Mouse (Mus musculus) MEL (cell line): ENCODE data around the gene Polr2e. TPM values are rescaled to one million over a fixed set of nuclear protein-coding genes. Genes with fewer than 3 reads are reported as not detected.

ENCODE experiments used
- DNase-seq: peaks from one replicate; pipeline ENCODE4 v3.0.0; 2011; ENCODE audit warnings: low read depth, low spot score
- H3K27ac ChIP-seq: 2 replicates; pipeline ENCODE4 v1.5.1; 2012; ENCODE audit warnings: low read depth, mild to moderate bottlenecking, control low read depth, low read length, moderate library complexity; ENCODE audit not compliant: control insufficient read depth
- H3K27me3 ChIP-seq, 2 experiments: fragments of 150-350 bp in 1 of 2; sonication (generic) in 1 of 2; 2 replicates each; pipeline ENCODE4 v1.6.1; 2012; ENCODE audit warnings: low read length in 2 of 2, mild to moderate bottlenecking in 2 of 2, improper control_type of control experiment in 1 of 2, moderate library complexity in 1 of 2; ENCODE audit not compliant: insufficient read depth in 2 of 2, control insufficient read depth in 1 of 2
- H3K36me3 ChIP-seq, 2 experiments: 2 replicates each; pipeline ENCODE4 v1.6.1; 2012 to 2014; ENCODE audit warnings: low read length in 2 of 2, improper control_type of control experiment in 1 of 2, inconsistent platforms in 1 of 2, mild to moderate bottlenecking in 1 of 2; ENCODE audit not compliant: insufficient read depth in 2 of 2, control insufficient read depth in 1 of 2
- H3K4me1 ChIP-seq, 2 experiments: fragments of 150-350 bp in 1 of 2; sonication (generic) in 1 of 2; 2 replicates each; pipeline ENCODE4 v1.6.1; 2012; ENCODE audit warnings: low read length in 2 of 2, improper control_type of control experiment in 1 of 2, mild to moderate bottlenecking in 1 of 2; ENCODE audit not compliant: insufficient read depth in 2 of 2, control insufficient read depth in 1 of 2
- H3K4me3 ChIP-seq, 2 experiments: fragments of 150-350 bp in 1 of 2; sonication (generic) in 1 of 2; 2 replicates each; pipeline ENCODE4 v1.5.1; 2012; ENCODE audit warnings: low read depth in 2 of 2, low read length in 2 of 2, mild to moderate bottlenecking in 2 of 2, moderate library complexity in 2 of 2, control low read depth in 1 of 2, improper control_type of control experiment in 1 of 2; ENCODE audit not compliant: control insufficient read depth in 1 of 2, insufficient read depth in 1 of 2
- H3K79me2 ChIP-seq: 2 replicates; pipeline ENCODE4 v1.6.1; 2012; ENCODE audit warnings: mild to moderate bottlenecking, low read length, moderate library complexity; ENCODE audit not compliant: control insufficient read depth, poor library complexity, insufficient read depth
- H3K9ac ChIP-seq: 2 replicates; pipeline ENCODE4 v1.6.1; 2012; ENCODE audit warnings: low read depth, mild to moderate bottlenecking, control low read depth, low read length, moderate library complexity; ENCODE audit not compliant: control insufficient read depth, poor library complexity, severe bottlenecking
- H3K9me3 ChIP-seq: fragments of 150-350 bp; sonication (generic); replicated peaks from 2 replicates; pipeline ENCODE4 v1.6.1; 2012; ENCODE audit warnings: mild to moderate bottlenecking, low read length, improper control_type of control experiment, moderate library complexity; ENCODE audit not compliant: insufficient read depth
- BHLHE40 ChIP-seq: IDR thresholded peaks from 2 replicates; pipeline ENCODE4 v1.6.1; 2012; ENCODE audit warnings: low read depth, mild to moderate bottlenecking, inconsistent platforms, low read length, improper control_type of control experiment, borderline replicate concordance
- CHD2 ChIP-seq: IDR thresholded peaks from 2 replicates; pipeline ENCODE4 v1.6.1; 2011; ENCODE audit warnings: low read length, improper control_type of control experiment
- E2F4 ChIP-seq: IDR thresholded peaks from 2 replicates; pipeline ENCODE4 v1.6.1; 2011; ENCODE audit warnings: low read depth, low read length, improper control_type of control experiment, borderline replicate concordance
- ELF1 ChIP-seq: IDR thresholded peaks from 2 replicates; pipeline ENCODE4 v1.6.1; 2014; ENCODE audit warnings: low read depth, mild to moderate bottlenecking, inconsistent platforms, low read length, improper control_type of control experiment, moderate library complexity
- EP300 ChIP-seq, 2 experiments: IDR thresholded peaks; 2 replicates each; pipeline ENCODE4 v1.6.1; 2011; ENCODE audit warnings: improper control_type of control experiment in 2 of 2, low read length in 2 of 2, low read depth in 1 of 2, mild to moderate bottlenecking in 1 of 2
- ETS1 ChIP-seq: IDR thresholded peaks from 2 replicates; pipeline ENCODE4 v1.6.1; 2012; ENCODE audit warnings: low read depth, mild to moderate bottlenecking, inconsistent platforms, low read length, improper control_type of control experiment, moderate library complexity
- GATA1 ChIP-seq: IDR thresholded peaks from 2 replicates; pipeline ENCODE4 v1.6.1; 2011; ENCODE audit warnings: low read depth, low read length, improper control_type of control experiment
- HCFC1 ChIP-seq: IDR thresholded peaks from 2 replicates; pipeline ENCODE4 v1.6.1; 2012; ENCODE audit warnings: low read depth, mild to moderate bottlenecking, inconsistent platforms, low read length, improper control_type of control experiment, moderate library complexity
- JUND ChIP-seq: IDR thresholded peaks from 2 replicates; pipeline ENCODE4 v1.6.1; 2011; ENCODE audit warnings: low read depth, mild to moderate bottlenecking, improper control_type of control experiment, low read length
- KAT2A ChIP-seq: conservative IDR thresholded peaks from 2 replicates; pipeline ENCODE4 v1.6.1; 2012; ENCODE audit warnings: low read depth, low read length, improper control_type of control experiment, inconsistent platforms
- MAZ ChIP-seq: IDR thresholded peaks from 2 replicates; pipeline ENCODE4 v1.6.1; 2012; ENCODE audit warnings: low read depth, mild to moderate bottlenecking, inconsistent platforms, low read length, improper control_type of control experiment
- MXI1 ChIP-seq: IDR thresholded peaks from 2 replicates; pipeline ENCODE4 v1.6.1; 2011; ENCODE audit warnings: mild to moderate bottlenecking, low read depth, low read length, improper control_type of control experiment
- MYB ChIP-seq: IDR thresholded peaks from 2 replicates; pipeline ENCODE4 v1.6.1; 2011; ENCODE audit warnings: mild to moderate bottlenecking, low read depth, low read length, improper control_type of control experiment
- NELFE ChIP-seq: IDR thresholded peaks from 2 replicates; pipeline ENCODE4 v1.6.1; 2011; ENCODE audit warnings: low read depth, low read length, improper control_type of control experiment
- POLR2A ChIP-seq, 2 experiments: IDR thresholded peaks; 2 replicates each; pipeline ENCODE4 v1.6.1; 2011 to 2012; ENCODE audit warnings: low read length in 2 of 2, mild to moderate bottlenecking in 2 of 2, control low read depth in 1 of 2, improper control_type of control experiment in 1 of 2, low read depth in 1 of 2, moderate library complexity in 1 of 2; ENCODE audit not compliant: control insufficient read depth in 1 of 2, insufficient read depth in 1 of 2, poor library complexity in 1 of 2
- POLR2AphosphoS5 ChIP-seq: IDR thresholded peaks from 2 replicates; pipeline ENCODE4 v1.6.1; 2012; ENCODE audit warnings: low read depth, borderline replicate concordance, mild to moderate bottlenecking, inconsistent platforms, low read length, moderate library complexity, mixed read lengths
- RAD21 ChIP-seq: IDR thresholded peaks from 2 replicates; pipeline ENCODE4 v1.6.1; 2011; ENCODE audit warnings: mild to moderate bottlenecking, low read depth, low read length, improper control_type of control experiment
- RCOR1 ChIP-seq: IDR thresholded peaks from 2 replicates; pipeline ENCODE4 v1.6.1; 2012; ENCODE audit warnings: low read depth, mild to moderate bottlenecking, inconsistent platforms, low read length, improper control_type of control experiment
- SIN3A ChIP-seq: IDR thresholded peaks from 2 replicates; pipeline ENCODE4 v1.6.1; 2012; ENCODE audit warnings: low read length, improper control_type of control experiment, inconsistent platforms
- SMC3 ChIP-seq: IDR thresholded peaks from 2 replicates; pipeline ENCODE4 v1.6.1; 2011; ENCODE audit warnings: low read depth, low read length, improper control_type of control experiment
- TAL1 ChIP-seq: IDR thresholded peaks from 2 replicates; pipeline ENCODE4 v1.6.1; 2012; ENCODE audit warnings: mild to moderate bottlenecking, inconsistent platforms, low read length, moderate library complexity, mixed read lengths
- TBP ChIP-seq: IDR thresholded peaks from 2 replicates; pipeline ENCODE4 v1.8.0; 2011; ENCODE audit warnings: low read depth, low read length, improper control_type of control experiment
- TCF12 ChIP-seq: IDR thresholded peaks from 2 replicates; pipeline ENCODE4 v1.6.1; 2014; ENCODE audit warnings: low read depth, mild to moderate bottlenecking, inconsistent platforms, low read length, improper control_type of control experiment, moderate library complexity
- USF1 ChIP-seq: IDR thresholded peaks from 2 replicates; pipeline ENCODE4 v1.6.1; 2014; ENCODE audit warnings: low read depth, mild to moderate bottlenecking, inconsistent platforms, low read length, improper control_type of control experiment, moderate library complexity
- USF2 ChIP-seq, 2 experiments: IDR thresholded peaks; 2 replicates each; pipeline ENCODE4 v1.6.1; 2011 to 2012; ENCODE audit warnings: improper control_type of control experiment in 2 of 2, low read length in 2 of 2, borderline replicate concordance in 1 of 2, inconsistent platforms in 1 of 2, low read depth in 1 of 2, mild to moderate bottlenecking in 1 of 2; ENCODE audit not compliant: insufficient read depth in 1 of 2
- ZC3H11A ChIP-seq: IDR thresholded peaks from 2 replicates; pipeline ENCODE4 v1.6.1; 2012; ENCODE audit warnings: low read depth, mild to moderate bottlenecking, inconsistent platforms, low read length, improper control_type of control experiment
- ZMIZ1 ChIP-seq: IDR thresholded peaks from 2 replicates; pipeline ENCODE4 v1.6.1; 2012; ENCODE audit warnings: low read depth, mild to moderate bottlenecking, inconsistent platforms, low read length, improper control_type of control experiment, moderate library complexity
- polyA plus RNA-seq, 2 experiments: library from polyadenylated mRNA; stranded (reverse) in 1 of 2; unstranded in 1 of 2; fragments of >175 nt in 1 of 2; fragments of >200 nt in 1 of 2; gene quantifications; 2 replicates each; pipeline versions ENCODE4 v1.2.1 to v1.2.4; 2012; ENCODE audit warnings: low replicate concordance in 2 of 2, low read depth in 1 of 2; ENCODE audit not compliant: insufficient read length in 2 of 2, insufficient read depth in 1 of 2, missing spikeins in 1 of 2
- total RNA-seq: library from RNA; depleted of rRNA; stranded (reverse); fragments of 300-350 nt; gene quantifications from 2 replicates; pipeline ENCODE4 v1.2.3, GENCODE M21; 2012

Gene Polr2e
- total and polyA plus RNA-seq, 3 experiments: 169 to 279 (median 258) TPM

DNA sequence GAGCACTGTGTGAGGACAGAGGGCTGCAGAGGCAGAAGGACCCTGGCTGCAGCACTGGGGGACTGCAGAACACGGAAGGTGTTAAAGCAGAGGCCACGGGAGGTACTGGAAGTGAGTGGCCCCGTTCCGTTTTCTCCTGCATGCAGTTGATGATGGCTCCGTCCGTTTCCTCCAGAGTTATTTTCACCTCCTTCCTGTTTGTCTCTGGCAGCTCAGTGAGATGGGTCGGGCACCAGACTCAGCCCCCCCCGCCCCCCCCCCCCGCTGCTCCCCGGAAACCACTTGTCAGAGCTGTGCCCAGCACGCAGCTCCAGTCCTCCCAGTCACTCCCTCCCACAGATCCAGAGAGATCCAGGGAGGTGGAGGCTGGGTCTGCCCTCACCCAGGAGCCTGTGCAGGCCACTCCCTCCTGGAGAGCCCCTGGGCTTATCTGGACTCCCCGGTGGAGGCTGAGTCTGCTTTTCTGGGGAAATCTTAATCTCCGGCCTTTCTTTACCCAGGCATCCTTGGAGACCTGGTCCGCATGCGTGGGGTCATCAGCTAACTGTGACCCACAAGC is 20.8 kb downstream of the Polr2e start (continued):
- TF ChIP-seq USF2 (IDR thresholded peaks at IDR 0.05; ENCODE audit: borderline replicate concordance in 1 of 2, insufficient read depth in 1 of 2, low read depth in 1 of 2, low read length in 2 of 2): no peak

GRCm38 (mm10) chr10:80017771-80018170 is 21.8 kb downstream of the Polr2e start:
- Histone ChIP-seq H3K36me3 (peaks cover 0 to 11% of the 10 kb centered on the region in 2 experiments; a peak in 3 of 4 replicates), H3K9ac (peak overlapping the region; percentile 26)

GRCm38 (mm10) chr10:80017361-80017760 is 22.2 kb downstream of the Polr2e start:
- peaks cover 0 to 11% of the 10 kb centered on the region in 2 experiments; a peak in 3 of 4 replicates for H3K36me3 ChIP-seq
- H3K4me3 ChIP-seq: peak overlapping the region; percentile 74 to 98
- H3K9ac ChIP-seq: peak overlapping the region; percentile 84
- TF ChIP-seq MXI1 (0 out of 2 replicates have a peak, but pooled peaks have one; percentile 16), MAZ (peak; percentile 98), TCF12 (peak; percentile 31; the same call in 1 of the 2 replicates), EP300 (IDR thresholded peaks at IDR 0.05; ENCODE audit: low read depth in 1 of 2, low read length in 2 of 2) (peak in 1 of 2 experiments; percentile 57; a peak in 1 of 4 replicates), NELFE (no peak; the same call in 1 of the 2 replicates), ETS1 (0 out of 2 replicates have a peak, but pooled peaks have one; percentile 62), MYB (0 out of 2 replicates have a peak, but pooled peaks have one; percentile 9), POLR2AphosphoS5 (no peak), ELF1 (peak; percentile 94), CHD2 (peak; percentile 55), E2F4 (no peak), HCFC1 (peak; percentile 65; the same call in 1 of the 2 replicates), BHLHE40 (0 out of 2 replicates have a peak, but pooled peaks have one; percentile 33), SIN3A (peak; percentile 48), ZMIZ1 (no peak)
- peaks cover 12% of the 10 kb centered on the region for H3K79me2 ChIP-seq
- peak overlapping the region; percentile 80 for H3K27ac ChIP-seq
- no peaks in the 10 kb centered on the region for H3K9me3 ChIP-seq
- H3K4me1 ChIP-seq: peaks cover 10 to 19% of the 10 kb centered on the region in 2 experiments
- DNase-seq: peak; percentile 80
- H3K27me3 ChIP-seq: no peaks in the 10 kb centered on the region

More at GRCm38 (mm10) chr10:80017771-80018170, 21.8 kb downstream of the Polr2e start:
- Histone ChIP-seq H3K27me3 (no peaks in the 10 kb centered on the region), H3K4me1 (peaks cover 10 to 19% of the 10 kb centered on the region in 2 experiments), H3K79me2 (peaks cover 12% of the 10 kb centered on the region), H3K4me3 (peak overlapping the region; percentile 9 to 98), H3K9me3 (no peaks in the 10 kb centered on the region), H3K27ac (peak overlapping the region; percentile 35)
- no peak for TF ChIP-seq RAD21
- no peak for TF ChIP-seq RCOR1
- TF ChIP-seq ZC3H11A: no peak
- TF ChIP-seq GATA1: no peak
- no peak for TF ChIP-seq SIN3A
- no peak for TF ChIP-seq TBP
- no peak for TF ChIP-seq SMC3
- no peak for TF ChIP-seq KAT2A
- TF ChIP-seq POLR2A (IDR thresholded peaks at IDR 0.05; ENCODE audit: control insufficient read depth in 1 of 2, insufficient read depth in 1 of 2, low read depth in 1 of 2, low read length in 2 of 2, poor library complexity in 1 of 2): no peak
- TF ChIP-seq TCF12: no peak
- TF ChIP-seq JUND: no peak
- TF ChIP-seq CHD2: no peak
- TF ChIP-seq USF1: no peak
- TF ChIP-seq TAL1: no peak
- no peak for DNase-seq
